Mouse (Mus musculus) E14TG2a.4 (cell line): ENCODE data around the gene Padi4.

Experiments used
- CTCF ChIP-seq: conservative IDR thresholded peaks from 2 replicates; pipeline ENCODE4 v1.5.1; 2014; ENCODE audit warnings: low read length
- NANOG ChIP-seq: IDR thresholded peaks from 2 replicates; pipeline ENCODE4 v1.6.1; 2014; ENCODE audit warnings: borderline replicate concordance, low read length, mixed read lengths

GRCm38 (mm10) chr4:140810458-140811260 is 36.6 kb upstream of the Padi4 start, which contains the start of gene Padi3:
- no peak for TF ChIP-seq CTCF
- no peak for TF ChIP-seq NANOG
